Mouse (Mus musculus) stomach, embryonic 14.5 days (tissue): ENCODE data around the gene Ceacam19. TPM values are rescaled to one million over a fixed set of nuclear protein-coding genes. Genes with fewer than 3 reads are reported as not detected.

Experiments used
- ATAC-seq: fragments of 200-750 bp; cut with Nextera tagmentation; 2 replicates; pipeline ENCODE4 v1.8.0; 2017; ENCODE audit warnings: low read depth, moderate TSS enrichment; ENCODE audit not compliant: insufficient number of reproducible peaks, insufficient read depth, low FRiP score
- H3K27ac ChIP-seq: fragments of 300-500 bp; sonication (generic); 2 replicates; pipeline ENCODE4 v1.5.1; 2014; ENCODE audit warnings: mild to moderate bottlenecking, low read length, moderate library complexity, mixed read lengths
- H3K27me3 ChIP-seq: fragments of 300-500 bp; sonication (generic); 2 replicates; pipeline ENCODE4 v1.6.1; 2014; ENCODE audit warnings: low read length, control low read depth, mixed read lengths; ENCODE audit not compliant: control insufficient read depth, insufficient read depth
- H3K36me3 ChIP-seq: fragments of 300-500 bp; sonication (generic); 2 replicates; pipeline ENCODE4 v1.6.1; 2014; ENCODE audit warnings: mild to moderate bottlenecking, control low read depth, low read length, moderate library complexity, mixed read lengths; ENCODE audit not compliant: control insufficient read depth, insufficient read depth
- H3K4me1 ChIP-seq: fragments of 300-500 bp; sonication (generic); 2 replicates; pipeline ENCODE4 v1.6.1; 2014; ENCODE audit warnings: low read length, control low read depth, mixed read lengths; ENCODE audit not compliant: control insufficient read depth, insufficient read depth
- H3K4me2 ChIP-seq: fragments of 300-500 bp; sonication (generic); replicated peaks from 2 replicates; pipeline ENCODE4 v1.6.1; 2014; ENCODE audit warnings: low read depth, low read length, control low read depth
- H3K4me3 ChIP-seq: fragments of 300-500 bp; sonication (generic); 2 replicates; pipeline ENCODE4 v1.5.1; 2014; ENCODE audit warnings: low read depth, low read length, control low read depth
- H3K9ac ChIP-seq: fragments of 300-500 bp; sonication (generic); replicated peaks from 2 replicates; pipeline ENCODE4 v1.6.1; 2014; ENCODE audit warnings: low read depth, mild to moderate bottlenecking, control low read depth, low read length, moderate library complexity, mixed read lengths
- H3K9me3 ChIP-seq: fragments of 300-500 bp; sonication (generic); 2 replicates; pipeline ENCODE4 v1.6.1; 2016; ENCODE audit warnings: low read depth, low read length, control low read depth; ENCODE audit not compliant: control insufficient read depth
- WGBS: fragments of 180-500 bp; shearing (Covaris S2); extraction: QIAGEN DNeasy Blood & Tissue Kit; methylation state at CpG from one replicate; pipeline ENCODE4 v1.1.7; 2014; 5-methylcytosine and 5-hydroxymethylcytosine counted together
- polyA plus RNA-seq: library from polyadenylated mRNA; unstranded; fragments of >200 nt; fragmentation: Nextera tagmentation; extraction: Ambion mirVana; gene quantifications from 2 replicates; pipeline ENCODE4 v1.2.1, GENCODE M21; 2014

Gene Ceacam19
- polyA plus RNA-seq, 1 experiment from 2014 or later, result 0.14 TPM

DNA sequence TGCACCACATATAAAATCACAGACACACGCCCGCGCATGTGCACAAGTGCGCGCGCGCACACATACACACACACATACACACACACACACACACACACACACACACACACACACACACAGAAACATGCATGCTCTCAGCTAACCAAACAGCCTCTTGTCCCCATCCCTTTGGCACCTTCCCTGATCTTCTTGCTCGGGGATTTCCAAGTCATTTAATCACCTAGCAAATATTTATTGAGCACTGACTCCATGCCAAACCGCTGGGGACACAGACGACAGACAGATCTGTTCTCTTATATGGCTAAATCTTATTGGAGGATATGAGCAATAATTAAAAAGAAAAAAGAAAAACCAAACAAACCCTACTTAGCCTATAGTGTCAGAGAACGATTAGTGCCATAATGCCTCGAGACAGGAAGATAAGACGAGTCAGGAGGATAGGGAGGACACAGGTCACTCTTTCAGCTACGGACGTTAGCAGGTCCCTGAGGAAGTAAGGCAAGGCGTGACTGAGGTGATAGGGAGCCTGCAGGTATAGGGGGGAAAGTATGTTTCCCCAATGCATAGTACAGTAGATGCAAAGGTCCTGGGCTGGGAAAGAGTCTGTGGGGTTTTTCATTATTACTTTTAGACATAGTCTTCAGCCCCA lies 19.9 kb downstream of the Ceacam19 start:
- H3K4me2 ChIP-seq, result no peak overlapping the region
- WGBS, result 72% methylated on average over 16 of the region's 16 CpGs
- H3K9ac ChIP-seq, result no peak overlapping the region
- H3K9me3 ChIP-seq, result no peaks in the 10 kb centered on the region
- no peak overlapping the region for H3K4me3 ChIP-seq
- H3K27me3 ChIP-seq, result no peaks in the 10 kb centered on the region
- H3K27ac ChIP-seq, result no peak overlapping the region
- no peaks in the 10 kb centered on the region for H3K4me1 ChIP-seq
- H3K36me3 ChIP-seq, result no peaks in the 10 kb centered on the region
- ATAC-seq, result no peak

GRCm38 (mm10) chr7:19866490-19866889 lies 21.3 kb downstream of the Ceacam19 start:
- Histone ChIP-seq H3K9me3 (no peaks in the 10 kb centered on the region), H3K4me1 (no peaks in the 10 kb centered on the region), H3K27ac (no peak overlapping the region), H3K36me3 (no peaks in the 10 kb centered on the region), H3K27me3 (no peaks in the 10 kb centered on the region), H3K4me3 (no peak overlapping the region), H3K9ac (no peak overlapping the region), H3K4me2 (no peak overlapping the region)
- WGBS, result 88% methylated on average over 6 of the region's 6 CpGs
- no peak for ATAC-seq

- Histone ChIP-seq H3K4me2 (no peak overlapping the region), H3K9ac (no peak overlapping the region), H3K4me1 (no peaks in the 10 kb centered on the region), H3K27me3 (no peaks in the 10 kb centered on the region), H3K9me3 (no peaks in the 10 kb centered on the region), H3K27ac (no peak overlapping the region), H3K36me3 (no peaks in the 10 kb centered on the region), H3K4me3 (no peak overlapping the region)
- ATAC-seq, result no peak
- 68% methylated on average over 8 of the region's 8 CpGs for WGBS
These were observed 22.3 kb downstream of the Ceacam19 start for GRCm38 (mm10) chr7:19865246-19866036.

GRCm38 (mm10) chr7:19864241-19864640 lies 23.5 kb downstream of the Ceacam19 start:
- no peaks in the 10 kb centered on the region for H3K36me3 ChIP-seq
- WGBS, result 49% methylated on average over 2 of the region's 2 CpGs
- 0 out of 2 replicates have a peak, but pooled peaks have one; percentile 42 for ATAC-seq
- no peaks in the 10 kb centered on the region for H3K9me3 ChIP-seq
- no peak overlapping the region for H3K27ac ChIP-seq
- H3K4me2 ChIP-seq, result no peak overlapping the region
- no peak overlapping the region for H3K9ac ChIP-seq
- H3K4me1 ChIP-seq, result no peaks in the 10 kb centered on the region
- no peak overlapping the region for H3K4me3 ChIP-seq
- H3K27me3 ChIP-seq, result no peaks in the 10 kb centered on the region

- no peak within 1 kb of the TSS for H3K4me3 ChIP-seq
- H3K4me1 ChIP-seq, result no peaks in the 10 kb centered on the region
- no peaks in the 10 kb centered on the region for H3K36me3 ChIP-seq
- H3K9ac ChIP-seq, result no peak within 1 kb of the TSS
- WGBS, result 79% methylated on average over 9 of the region's 9 CpGs
- ATAC-seq, result no peak
- H3K4me2 ChIP-seq, result no peak within 1 kb of the TSS
- H3K27me3 ChIP-seq, result no peaks in the 10 kb centered on the region
- no peaks in the 10 kb centered on the region for H3K9me3 ChIP-seq
- no peak within 1 kb of the TSS for H3K27ac ChIP-seq
These were observed 26.6 kb downstream of the Ceacam19 start, which contains the start of gene Ceacam16 for GRCm38 (mm10) chr7:19861199-19861598. Gene Ceacam16 (minus strand): TSS chr7:19861299.

DNA sequence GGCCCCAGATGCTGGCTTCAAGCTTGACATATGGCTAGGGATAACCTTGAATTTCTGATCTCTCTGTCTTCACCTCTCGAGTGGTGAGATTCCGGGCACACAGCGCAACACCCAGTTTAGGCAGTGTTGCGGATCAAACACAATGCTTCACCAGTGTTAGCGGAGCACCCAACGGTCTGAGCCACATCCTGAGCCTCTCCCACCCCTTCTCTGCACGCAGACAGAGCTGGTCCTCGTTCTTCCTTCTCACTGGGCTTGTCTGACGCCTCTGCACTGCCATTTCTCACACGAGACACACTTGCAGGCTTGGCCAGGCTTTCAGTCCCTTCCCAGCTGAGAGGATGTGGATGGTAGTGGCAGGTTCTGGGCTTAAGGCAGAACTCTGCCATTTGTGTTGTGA lies 28.0 kb downstream of the Ceacam19 start:
- Histone ChIP-seq H3K9ac (no peak overlapping the region), H3K9me3 (no peaks in the 10 kb centered on the region), H3K4me2 (no peak overlapping the region), H3K4me3 (no peak overlapping the region), H3K36me3 (no peaks in the 10 kb centered on the region), H3K27me3 (no peaks in the 10 kb centered on the region), H3K4me1 (no peaks in the 10 kb centered on the region), H3K27ac (no peak overlapping the region)
- ATAC-seq, result no peak
- WGBS, result 55% methylated on average over 10 of the region's 10 CpGs

GRCm38 (mm10) chr7:19856283-19856682 lies 31.5 kb downstream of the Ceacam19 start:
- WGBS, result 87% methylated on average over 6 of the region's 6 CpGs
- H3K27ac ChIP-seq, result no peak overlapping the region
- no peaks in the 10 kb centered on the region for H3K9me3 ChIP-seq
- no peaks in the 10 kb centered on the region for H3K27me3 ChIP-seq
- ATAC-seq, result no peak
- H3K9ac ChIP-seq, result no peak overlapping the region
- no peak overlapping the region for H3K4me2 ChIP-seq
- H3K4me1 ChIP-seq, result no peaks in the 10 kb centered on the region
- H3K4me3 ChIP-seq, result no peak overlapping the region
- no peaks in the 10 kb centered on the region for H3K36me3 ChIP-seq

GRCm38 (mm10) chr7:19855663-19856062 lies 32.1 kb downstream of the Ceacam19 start:
- Histone ChIP-seq H3K9me3 (no peaks in the 10 kb centered on the region), H3K9ac (no peak overlapping the region), H3K27me3 (no peaks in the 10 kb centered on the region), H3K4me3 (no peak overlapping the region), H3K27ac (no peak overlapping the region), H3K36me3 (no peaks in the 10 kb centered on the region), H3K4me1 (no peaks in the 10 kb centered on the region), H3K4me2 (no peak overlapping the region)
- 80% methylated on average over 5 of the region's 5 CpGs for WGBS
- no peak for ATAC-seq
